Mouse (Mus musculus) neural tube, embryonic 10.5 days (tissue): Measurements from ENCODE around the gene Efna5.

ENCODE experiments used
- DNase-seq: peaks from one replicate; pipeline ENCODE4 v3.0.0-alpha.2; 2017; ENCODE audit warnings: low spot score; ENCODE audit errors: extremely low spot score

Efna5 gene

GRCm38 (mm10) chr17:62659501-62660175, 221.5 kb downstream of the Efna5 start:
- no peak for DNase-seq

- no peak for DNase-seq
These were observed 223.1 kb downstream of the Efna5 start for GRCm38 (mm10) chr17:62657832-62658630.

- DNase-seq: no peak
These were observed 224.1 kb downstream of the Efna5 start for GRCm38 (mm10) chr17:62657051-62657450.

GRCm38 (mm10) chr17:62656591-62656990, 224.5 kb downstream of the Efna5 start:
- DNase-seq: no peak

- DNase-seq: no peak
These were observed 225.2 kb downstream of the Efna5 start for GRCm38 (mm10) chr17:62655819-62656355.

- DNase-seq: no peak
These were observed 228.7 kb downstream of the Efna5 start for GRCm38 (mm10) chr17:62652451-62652850.

GRCm38 (mm10) chr17:62651696-62652095, 229.4 kb downstream of the Efna5 start:
- no peak for DNase-seq

GRCm38 (mm10) chr17:62649293-62649950, 231.7 kb downstream of the Efna5 start:
- DNase-seq: no peak

GRCm38 (mm10) chr17:62646836-62647235, 234.3 kb downstream of the Efna5 start:
- DNase-seq: no peak

- DNase-seq: no peak
These were observed 238.5 kb downstream of the Efna5 start for GRCm38 (mm10) chr17:62642447-62643145.

GRCm38 (mm10) chr17:62640654-62641053, 240.5 kb downstream of the Efna5 start:
- no peak for DNase-seq

- DNase-seq: no peak
These were observed 244.2 kb downstream of the Efna5 start for GRCm38 (mm10) chr17:62636896-62637295.

- DNase-seq: no peak
These were observed 246.2 kb downstream of the Efna5 start for GRCm38 (mm10) chr17:62634937-62635336.

GRCm38 (mm10) chr17:62628474-62628873, 252.6 kb downstream of the Efna5 start:
- no peak for DNase-seq

GRCm38 (mm10) chr17:62627508-62627907, 253.6 kb downstream of the Efna5 start:
- DNase-seq: no peak

- DNase-seq: no peak
These were observed 255.5 kb downstream of the Efna5 start for GRCm38 (mm10) chr17:62625646-62626020.

- no peak for DNase-seq
These were observed 256.1 kb downstream of the Efna5 start for GRCm38 (mm10) chr17:62624804-62625645.

- DNase-seq: no peak
These were observed 257.9 kb downstream of the Efna5 start for GRCm38 (mm10) chr17:62623224-62623623.

GRCm38 (mm10) chr17:62622481-62622880, 258.6 kb downstream of the Efna5 start:
- no peak for DNase-seq

GRCm38 (mm10) chr17:62615159-62615558, 266.0 kb downstream of the Efna5 start:
- no peak for DNase-seq
